Mouse (Mus musculus) naive thymus-derived CD4-positive, alpha-beta T cell, adult 5 months (primary cell): ENCODE results near the gene Prickle2. TPM values are rescaled to one million over a fixed set of nuclear protein-coding genes. Genes with fewer than 3 reads are reported as not detected.

Experiments used
- polyA plus RNA-seq: library from polyadenylated mRNA; unstranded; fragments of 100-300 nt; shearing (Covaris generic); gene quantifications from one replicate; pipeline ENCODE4 v1.2.1, GENCODE M21; 2017

The Prickle2 gene
- not detected for polyA plus RNA-seq

DNA sequence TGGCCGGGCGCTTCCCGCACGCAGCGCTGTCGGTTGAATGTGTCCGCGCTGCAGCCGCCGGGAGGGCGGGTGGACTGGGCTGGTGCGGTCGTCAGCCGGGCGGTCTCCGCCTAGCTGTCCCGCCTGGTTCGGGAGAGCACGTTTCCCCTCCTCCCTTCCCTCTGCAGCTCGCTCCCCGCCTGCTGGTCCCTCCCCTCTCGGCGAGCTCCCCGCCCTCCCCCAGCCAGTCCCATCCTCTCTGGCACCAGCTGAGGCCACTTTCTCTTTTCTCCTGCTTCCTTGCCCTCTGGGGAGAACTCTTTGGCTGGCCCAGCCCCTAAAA, at the start of gene Prickle2:
TSS of gene Prickle2 (minus strand) at position 11 of the 322 bp plus-strand sequence.

Other genes starting within 250 kb of the Prickle2 start
- gene A730049H05Rik, start 110.3 kb upstream of the Prickle2 start, polyA plus RNA-seq = not detected
- gene Gm15737, start 163.2 kb upstream of the Prickle2 start, polyA plus RNA-seq = not detected
- gene Adamts9, start 237.3 kb upstream of the Prickle2 start, polyA plus RNA-seq = 0.52 TPM